Mouse (Mus musculus) gastrocnemius, postnatal 36 days (tissue): ENCODE measurements around the gene 4930451I11Rik. TPM values are rescaled to one million over a fixed set of nuclear protein-coding genes. Genes with fewer than 3 reads are reported as not detected.

Source experiments
- DNase-seq, 2 experiments: peaks; one replicate each; pipeline ENCODE4 v3.0.0; 2022
- intact Hi-C: fragments of 180-260 bp; cut with DNase I; formaldehyde crosslinking; loops from one replicate; pipeline ENCODE4 v1.15.1; 2025
- total RNA-seq, 2 experiments: library from RNA; stranded (reverse); gene quantifications; 2 replicates each; pipeline ENCODE4 v1.2.3; 2021

4930451I11Rik gene
- total RNA-seq, 2 experiments from 2014 or later: not detected

- no peak for DNase-seq
- intact Hi-C loops: no loop called here
These were observed 46.4 kb downstream of the 4930451I11Rik start for GRCm38 (mm10) chr7:126785056-126785455.

DNA sequence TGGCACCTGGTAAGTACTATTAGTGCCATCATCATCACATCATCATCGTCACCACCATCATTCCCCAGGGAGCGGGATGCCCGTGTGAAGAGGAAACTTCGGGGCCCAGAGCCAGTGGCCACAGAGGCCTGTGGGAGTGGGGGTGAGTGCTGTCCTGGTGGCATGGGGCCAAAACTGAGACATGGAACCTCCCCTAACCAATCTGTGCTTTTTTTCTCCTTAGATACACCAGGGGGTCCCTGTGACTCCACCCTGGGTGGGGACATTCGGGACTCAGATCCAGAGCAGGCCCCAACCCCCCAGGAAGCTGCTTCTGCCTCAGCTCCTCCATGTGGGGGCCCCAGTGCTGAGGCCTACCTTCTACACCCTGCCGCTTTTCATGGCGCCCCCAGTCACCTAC, 47.0 kb downstream of the 4930451I11Rik start:
- intact Hi-C loops: no loop called here
- DNase-seq: no peak

GRCm38 (mm10) chr7:126782693-126783092, 48.7 kb downstream of the 4930451I11Rik start:
- intact Hi-C loops: no loop called here
- DNase-seq: no peak

DNA sequence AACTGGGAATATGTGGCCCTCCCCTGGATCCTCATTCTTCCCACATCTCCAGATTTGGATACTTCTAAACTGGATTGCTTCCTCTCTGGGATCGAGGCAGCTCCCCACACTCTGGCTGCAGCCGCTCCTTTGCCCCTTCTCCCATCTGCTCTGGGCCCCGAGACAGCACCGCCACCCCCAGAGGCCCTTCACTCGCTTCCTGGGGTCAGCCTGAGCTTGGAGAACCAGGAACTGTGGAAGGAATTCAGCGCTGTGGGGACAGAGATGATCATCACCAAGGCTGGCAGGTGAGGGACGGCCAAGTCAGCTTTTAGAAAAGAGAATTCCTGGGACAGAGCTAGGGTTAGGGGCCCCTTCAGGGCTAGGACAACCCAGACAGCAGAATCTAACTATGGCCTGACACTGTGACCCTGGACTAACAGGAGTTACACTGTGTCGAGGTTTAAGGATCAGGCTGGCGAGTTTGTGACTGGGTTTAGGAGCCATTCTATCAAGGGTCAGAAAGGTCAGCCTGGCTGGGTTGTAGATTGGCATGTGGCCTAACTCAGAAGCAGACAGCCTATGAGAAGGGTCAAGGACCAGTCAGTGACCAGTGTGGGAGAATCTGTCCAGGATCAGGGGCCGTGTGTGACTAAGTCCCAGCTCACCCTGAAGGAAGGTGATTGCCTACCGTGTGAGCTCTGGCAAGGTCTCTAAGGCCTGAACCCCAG, 49.6 kb downstream of the 4930451I11Rik start:
- no peak for DNase-seq
- intact Hi-C loops: no loop called here

DNA sequence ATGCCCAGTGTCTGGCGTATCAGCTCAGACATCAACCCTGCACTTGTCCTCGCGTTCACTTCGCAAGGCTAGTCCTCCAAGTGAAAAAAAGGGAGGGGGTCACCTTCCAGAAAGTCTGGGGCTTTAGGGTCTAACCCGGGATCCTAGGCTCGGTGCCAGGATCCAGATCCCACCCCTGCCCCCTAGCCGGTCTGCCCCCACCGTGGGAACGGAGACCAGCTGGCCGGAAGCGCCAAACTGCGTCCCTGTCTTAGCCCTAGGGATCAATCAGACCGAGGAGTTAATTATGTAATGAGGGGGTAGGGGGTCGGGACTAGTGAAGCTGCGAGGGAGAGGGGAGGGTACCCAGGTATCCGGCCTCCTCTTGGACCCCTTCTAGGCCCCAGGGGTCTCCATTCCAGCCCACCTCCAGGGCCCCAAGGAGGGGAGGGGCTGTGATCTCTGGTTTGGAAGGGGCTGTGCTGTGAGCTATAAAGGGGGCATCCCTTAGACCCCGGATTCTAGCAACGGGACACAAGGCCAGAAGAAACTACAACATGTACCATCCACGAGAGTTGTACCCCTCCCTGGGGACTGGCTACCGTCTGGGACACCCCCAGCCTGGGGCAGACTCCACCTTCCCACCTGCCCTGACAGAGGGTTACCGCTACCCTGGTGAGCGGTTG, 50.3 kb downstream of the 4930451I11Rik start, which contains the start of gene Tbx6:
TSS of gene Tbx6 (plus strand) at position 513 of the 665 bp plus-strand sequence.
- intact Hi-C loops: no loop called here
- no peak for DNase-seq

Other genes with a start within 250 kb of the 4930451I11Rik start
- under 1 TPM; 0.44 to 0.46 TPM for gene Apobr, start 246.7 kb downstream of the 4930451I11Rik start, total RNA-seq
- gene Cln3, start 245.8 kb downstream of the 4930451I11Rik start, total RNA-seq: 10 to 100 TPM; 10.7 to 11.0 TPM
- not detected for gene Il27, start 236.7 kb downstream of the 4930451I11Rik start, total RNA-seq
- gene Nupr1, start 200.8 kb downstream of the 4930451I11Rik start, total RNA-seq: 10 to 100 TPM in 1 of 2 experiments, 1 to 10 TPM in 1; 8.5 to 11.9 TPM
- gene Sgf29, start 182.3 kb downstream of the 4930451I11Rik start, total RNA-seq: 10 to 100 TPM; 29.3 to 33.2 TPM
- gene Sult1a1, start 155.2 kb downstream of the 4930451I11Rik start, total RNA-seq: 10 to 100 TPM; 15.7 to 21.0 TPM
- gene Bola2, start 136.2 kb downstream of the 4930451I11Rik start, total RNA-seq: 10 to 100 TPM; 29.9 to 36.8 TPM
- 1 to 10 TPM; 2.1 to 3.6 TPM for gene Slx1b, start 135.9 kb downstream of the 4930451I11Rik start, total RNA-seq
- gene Coro1a, start 123.9 kb downstream of the 4930451I11Rik start, total RNA-seq: 1 to 10 TPM; 2.6 to 5.2 TPM
- gene Mapk3, start 72.0 kb downstream of the 4930451I11Rik start, total RNA-seq: 10 to 100 TPM; 15.7 to 21.9 TPM
- gene Gdpd3, start 65.3 kb downstream of the 4930451I11Rik start, total RNA-seq: 1 to 10 TPM in 1 of 2 experiments, under 1 TPM in 1; 0.99 to 1.8 TPM
- 10 to 100 TPM; 77.7 to 97.4 TPM for gene Ypel3, start 54.7 kb downstream of the 4930451I11Rik start, total RNA-seq
- under 1 TPM; 0.28 to 0.30 TPM for gene Tbx6, start 50.2 kb downstream of the 4930451I11Rik start, total RNA-seq
- gene Ppp4c, start 39.1 kb downstream of the 4930451I11Rik start, total RNA-seq: 10 to 100 TPM; 21.6 to 22.4 TPM
- 10 to 100 TPM; 55.8 to 67.4 TPM for gene Fam57b, start 34.0 kb downstream of the 4930451I11Rik start, total RNA-seq
- not detected for gene Doc2a, start 15.8 kb upstream of the 4930451I11Rik start, total RNA-seq
- 1 to 10 TPM; 3.7 to 7.8 TPM for gene Hirip3, start 30.3 kb upstream of the 4930451I11Rik start, total RNA-seq
- gene Ino80e, start 30.7 kb upstream of the 4930451I11Rik start, total RNA-seq: 10 to 100 TPM; 10.3 to 12.6 TPM
- gene Taok2, start 53.1 kb upstream of the 4930451I11Rik start, total RNA-seq: 10 to 100 TPM; 18.3 to 21.7 TPM
- 1 to 10 TPM; 9.1 to 9.3 TPM for gene Tmem219, start 91.3 kb upstream of the 4930451I11Rik start, total RNA-seq
- 1 to 10 TPM; 1.4 to 1.6 TPM for gene Kctd13, start 97.2 kb upstream of the 4930451I11Rik start, total RNA-seq
- gene Asphd1, start 117.9 kb upstream of the 4930451I11Rik start, total RNA-seq: not detected
- gene Sez6l2, start 118.9 kb upstream of the 4930451I11Rik start, total RNA-seq: 1 to 10 TPM; 1.5 to 2.3 TPM
- 10 to 100 TPM; 28.0 to 37.2 TPM for gene Cdipt, start 144.3 kb upstream of the 4930451I11Rik start, total RNA-seq
- under 1 TPM; 0.43 to 0.44 TPM for gene Cdiptos, start 144.5 kb upstream of the 4930451I11Rik start, total RNA-seq
- gene Mvp, start 183.0 kb upstream of the 4930451I11Rik start, total RNA-seq: 10 to 100 TPM; 20.3 to 25.7 TPM
- not detected for gene Pagr1b, start 184.8 kb upstream of the 4930451I11Rik start, total RNA-seq
- gene Pagr1a, start 185.7 kb upstream of the 4930451I11Rik start, total RNA-seq: 10 to 100 TPM in 1 of 2 experiments, 1 to 10 TPM in 1; 6.1 to 11.4 TPM
- gene Gm42742, start 189.5 kb upstream of the 4930451I11Rik start, total RNA-seq: 10 to 100 TPM; 12.9 to 16.6 TPM
- gene Prrt2, start 189.6 kb upstream of the 4930451I11Rik start, total RNA-seq: under 1 TPM; 0.20 to 0.92 TPM
- gene Maz, start 195.4 kb upstream of the 4930451I11Rik start, total RNA-seq: 10 to 100 TPM; 69.8 to 76.4 TPM
- gene Kif22, start 210.8 kb upstream of the 4930451I11Rik start, total RNA-seq: 1 to 10 TPM in 1 of 2 experiments, under 1 TPM in 1; 0.79 to 1.4 TPM